Mouse (Mus musculus) heart, adult 9 months (tissue): ENCODE results near the gene Cxcr4.
"Not testable (repeated sequence)": the region's sequence is repeated elsewhere in the genome, so short reads cannot be mapped to it uniquely, and the experiment has no call there.

ENCODE experiments used
- DNase-seq, 2 experiments: peaks; one replicate each; pipeline ENCODE4 v3.0.0; 2022; ENCODE audit warnings: low spot score in 2 of 2

The Cxcr4 gene

DNA sequence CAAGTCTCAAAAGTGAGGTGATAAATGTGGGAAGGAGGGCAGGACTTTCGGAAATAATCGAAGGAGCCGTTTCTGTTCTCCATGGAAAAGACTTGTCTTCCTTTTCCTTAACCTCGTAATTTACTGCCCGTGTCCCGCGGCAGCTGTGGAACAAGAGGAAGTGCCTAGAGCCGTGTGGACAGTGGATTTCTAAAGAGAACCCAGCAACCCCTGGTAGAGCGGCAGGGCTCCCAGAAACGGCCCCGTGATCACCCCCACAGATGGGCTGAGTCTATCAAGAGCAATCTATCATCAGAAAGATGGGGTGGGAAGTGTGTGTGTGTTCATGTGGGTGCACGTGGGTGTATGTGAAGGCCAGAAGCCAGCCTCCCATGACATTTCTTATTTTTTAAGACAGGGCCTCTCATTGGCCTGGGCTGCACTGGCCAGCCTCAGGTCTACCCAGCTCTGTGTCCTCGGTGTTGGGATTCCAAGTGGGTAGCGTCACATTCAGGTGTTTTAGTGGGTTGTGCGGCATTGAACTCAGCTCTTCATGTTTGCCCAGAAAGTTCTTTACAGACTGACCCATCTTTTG is 5.2 kb upstream of the Cxcr4 start:
- no peak for DNase-seq

- no peak for DNase-seq
These were observed 3.4 kb upstream of the Cxcr4 start for GRCm38 (mm10) chr1:128595528-128595927.

DNA sequence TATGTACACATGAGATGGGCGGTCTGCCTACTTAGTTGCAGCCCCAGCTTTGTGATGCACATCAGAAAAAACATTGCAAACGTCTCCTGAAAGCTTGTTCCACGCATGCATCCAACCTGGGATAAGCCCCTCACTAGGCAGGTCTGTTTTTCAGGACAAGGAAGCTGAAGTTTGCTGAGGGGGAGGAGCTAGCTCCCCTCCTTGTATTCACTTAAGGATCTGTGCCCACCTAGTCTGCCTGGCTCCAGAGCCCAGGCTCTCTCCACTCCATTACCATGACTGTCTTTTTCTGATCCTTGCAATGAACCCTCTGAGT is 3.0 kb upstream of the Cxcr4 start:
- DNase-seq, result no peak

DNA sequence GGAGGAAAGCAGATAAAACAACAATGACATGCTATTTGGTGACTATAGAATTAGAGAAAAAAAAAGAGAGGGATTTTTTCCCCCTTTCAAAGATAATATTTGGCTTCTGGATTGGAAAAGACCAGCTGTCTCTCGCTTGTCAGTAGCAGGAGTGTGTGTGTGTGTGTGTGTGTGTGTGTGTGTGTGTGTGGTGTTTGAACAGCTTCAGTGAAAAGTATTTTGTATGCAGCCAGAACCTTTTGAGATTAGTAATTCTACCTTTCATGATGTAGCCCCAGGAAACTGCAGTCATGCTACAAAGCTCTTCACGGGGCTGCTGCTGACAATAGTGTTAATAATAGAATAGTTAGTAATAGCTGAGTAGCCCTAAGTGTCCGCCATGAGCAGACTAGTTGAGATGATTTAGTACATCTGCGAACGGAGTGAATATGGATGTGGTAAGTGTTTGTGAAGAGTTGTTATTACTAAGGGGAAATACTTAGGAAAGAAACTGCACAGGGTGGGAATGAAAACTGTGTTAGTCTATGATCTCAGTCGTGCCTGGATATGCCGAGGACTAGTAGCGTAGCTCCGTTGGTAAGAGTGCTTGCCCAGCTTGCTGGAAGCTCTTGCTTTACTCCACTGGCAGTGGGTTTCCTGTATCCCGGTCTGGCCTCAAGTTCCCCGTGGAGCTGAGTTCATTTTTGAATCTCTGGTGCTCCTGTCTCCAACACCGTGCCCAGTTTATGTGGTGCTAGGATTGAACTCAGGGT is 2.4 kb upstream of the Cxcr4 start:
- no peak for DNase-seq

- DNase-seq, result peak in 1 of 2 experiments; percentile 38
These were observed 938 bp upstream of the Cxcr4 start for GRCm38 (mm10) chr1:128592961-128593501.

GRCm38 (mm10) chr1:128591721-128592210 is 327 bp downstream of the Cxcr4 start:
- DNase-seq, result no peak

- DNase-seq, result peak; percentile 43 to 71
These were observed 1.0 kb downstream of the Cxcr4 start for GRCm38 (mm10) chr1:128590816-128591720.

GRCm38 (mm10) chr1:128590011-128590410 is 2.1 kb downstream of the Cxcr4 start:
- no peak for DNase-seq

- no peak for DNase-seq
These were observed 2.6 kb downstream of the Cxcr4 start for GRCm38 (mm10) chr1:128589488-128589887.

DNA sequence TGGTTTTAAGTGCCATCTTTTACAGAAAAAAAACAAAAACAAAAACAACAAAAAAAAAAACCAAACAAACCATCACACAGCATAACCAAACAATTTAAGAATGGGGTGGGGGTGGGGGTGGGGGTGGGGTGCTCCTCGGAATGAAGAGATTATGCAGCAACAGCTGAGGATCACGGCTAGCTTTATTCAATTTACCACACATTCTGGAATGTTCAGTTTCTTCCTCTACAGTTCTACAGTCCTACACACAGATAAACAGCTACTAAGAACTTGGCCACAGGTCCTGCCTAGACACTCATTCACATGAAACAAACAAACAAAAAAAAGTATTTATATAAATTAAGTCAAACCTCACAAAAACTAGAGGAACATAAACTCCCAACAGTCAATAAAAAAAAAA is 3.8 kb downstream of the Cxcr4 start:
- DNase-seq, result no peak

GRCm38 (mm10) chr1:128586928-128587780 is 4.9 kb downstream of the Cxcr4 start:
- no peak for DNase-seq

- DNase-seq, result no peak
These were observed 5.7 kb downstream of the Cxcr4 start for GRCm38 (mm10) chr1:128586162-128586927.

GRCm38 (mm10) chr1:128585396-128586161 is 6.5 kb downstream of the Cxcr4 start:
- no peak for DNase-seq

DNA sequence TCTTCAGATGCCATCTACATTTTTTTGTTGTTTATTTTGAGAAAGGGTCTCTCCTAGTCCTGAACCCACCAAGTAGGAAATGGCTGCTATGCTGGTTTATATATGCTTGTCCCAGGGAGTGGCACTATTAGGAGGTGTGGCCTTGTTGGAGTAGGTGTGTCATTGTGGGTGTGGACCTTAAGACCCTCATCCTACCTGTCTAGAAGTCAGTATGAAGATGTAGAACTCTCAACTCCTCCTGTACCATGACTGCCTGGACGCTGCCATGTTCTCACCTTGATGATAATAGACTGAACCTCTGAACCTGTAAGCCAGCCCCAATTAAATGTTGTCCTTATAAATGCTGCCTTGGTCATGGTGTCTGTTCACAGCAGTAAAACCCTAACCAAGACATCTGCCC is 7.4 kb downstream of the Cxcr4 start:
- not testable (repeated sequence) for DNase-seq

DNA sequence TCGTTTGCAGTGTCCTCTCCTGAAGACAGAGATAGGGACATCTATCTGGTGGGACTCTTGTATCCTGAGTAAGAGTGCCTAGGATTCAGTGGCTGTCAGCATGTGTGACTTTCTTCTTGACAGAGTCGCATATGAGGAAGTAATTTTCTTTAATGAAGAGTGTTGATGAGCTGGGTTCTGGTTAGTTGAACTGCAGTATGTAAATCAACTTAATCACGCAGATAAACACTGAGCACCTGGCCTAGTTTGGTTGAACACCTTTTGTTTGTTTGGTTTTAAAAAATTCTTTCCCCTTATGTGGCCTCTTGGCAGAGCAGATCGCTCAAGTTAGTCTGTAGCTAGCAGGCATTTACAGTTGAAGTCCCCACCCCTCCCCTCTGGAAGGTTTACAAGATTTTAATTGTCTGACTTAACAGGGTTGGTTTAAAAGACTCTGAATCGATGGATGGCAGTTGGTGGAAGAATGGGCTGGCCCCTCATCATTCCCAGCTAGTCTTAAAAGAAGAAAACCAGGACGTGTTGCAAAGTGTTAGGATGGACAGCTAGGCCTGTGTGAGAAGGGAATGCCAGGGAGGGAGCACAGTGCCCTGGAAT is 8.7 kb downstream of the Cxcr4 start:
- no peak for DNase-seq

DNA sequence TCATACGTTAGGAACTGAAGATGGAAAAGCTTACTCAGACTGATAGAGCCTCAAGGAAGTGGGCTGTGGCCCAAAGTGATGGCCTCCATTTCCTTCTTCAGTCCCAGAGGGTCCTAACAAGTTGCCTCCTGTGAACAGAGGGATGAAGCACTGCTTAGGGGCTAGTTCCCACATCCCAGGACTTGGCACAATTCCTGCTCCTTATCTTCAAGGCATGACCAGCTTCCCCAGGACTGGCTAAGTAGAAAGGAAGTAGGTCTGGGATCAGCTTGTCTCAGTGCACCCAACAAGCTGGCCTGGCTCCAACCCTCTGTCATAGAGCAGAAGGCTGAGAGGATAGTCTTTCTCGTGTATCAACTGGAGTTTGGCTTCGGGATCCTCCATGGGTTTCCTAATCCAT is 11.8 kb downstream of the Cxcr4 start:
- peak in 1 of 2 experiments; percentile 15 for DNase-seq

DNA sequence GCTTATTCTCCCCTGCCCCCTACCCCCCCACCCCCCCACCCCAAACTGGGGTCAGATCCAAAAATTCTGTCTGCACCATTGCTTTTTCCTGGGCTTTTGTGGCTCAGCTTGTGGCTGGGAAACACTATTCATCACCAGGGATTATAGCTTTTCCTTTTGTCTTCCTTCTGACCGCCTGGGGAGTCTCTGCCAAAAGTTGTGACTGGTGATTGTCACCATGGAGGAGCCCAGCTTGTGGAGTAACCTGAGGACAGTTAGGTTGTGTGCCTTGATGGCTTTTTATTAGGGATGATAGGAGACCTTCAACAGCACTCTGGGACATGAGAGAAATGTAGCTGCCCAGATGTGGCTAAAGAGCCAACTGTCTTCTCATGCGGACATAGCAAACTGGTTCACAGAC is 13.6 kb downstream of the Cxcr4 start:
- no peak for DNase-seq

GRCm38 (mm10) chr1:128575096-128575495 is 17.0 kb downstream of the Cxcr4 start:
- no peak for DNase-seq

GRCm38 (mm10) chr1:128571033-128571432 is 21.1 kb downstream of the Cxcr4 start:
- no peak for DNase-seq
